Mouse (Mus musculus): Measurements from ENCODE around the gene Gm20388. TPM values are rescaled to one million over a fixed set of nuclear protein-coding genes. Genes with fewer than 3 reads are reported as not detected.

The Gm20388 gene
- polyA plus RNA-seq, 1 experiment from 2014 or later: not detected

GRCm38 (mm10) chr8:120507290-120507689 lies 596.6 kb downstream of the Gm20388 start:
- Histone ChIP-seq H3K4me2 (ENCODE audit: low read length) (no peak overlapping the region), H3K4me3 (ENCODE audit: control insufficient read depth in 1 of 2, insufficient read depth in 1 of 2, low read depth in 1 of 2, low read length in 2 of 2) (no peak overlapping the region), H3K36me3 (ENCODE audit: control insufficient read depth, insufficient read depth, low read length) (no peaks in the 10 kb centered on the region; the same call in 1 of the 2 replicates), H3K4me1 (ENCODE audit: control insufficient read depth in 2 of 2, insufficient read depth in 2 of 2, low read length in 2 of 2) (peaks cover 60 to 90% of the 10 kb centered on the region in 2 experiments), H3K27ac (replicated peaks in 1 of 2; ENCODE audit: control insufficient read depth in 1 of 2, insufficient read depth in 1 of 2, low read depth in 2 of 2, low read length in 2 of 2) (no peak overlapping the region), H3K9ac (ENCODE audit: low read length) (no peak overlapping the region), H3K27me3 (ENCODE audit: control insufficient read depth, insufficient read depth, low read length) (no peaks in the 10 kb centered on the region), H3K9me3 (ENCODE audit: control insufficient read depth, low read length) (no peaks in the 10 kb centered on the region)
- 87% methylated on average over 9 of the region's 9 CpGs for WGBS
- no peak for ATAC-seq (ENCODE audit: insufficient number of reproducible peaks, insufficient read depth, low FRiP score, low read depth)

- 4% methylated on average over 21 of the region's 21 CpGs for WGBS
- peak overlapping the region; percentile 48 for H3K9ac ChIP-seq (ENCODE audit: low read length)
- peak overlapping the region; percentile 56 for H3K4me2 ChIP-seq (ENCODE audit: low read length)
- no peaks in the 10 kb centered on the region; the same call in 1 of the 2 replicates for H3K36me3 ChIP-seq (ENCODE audit: control insufficient read depth, insufficient read depth, low read length)
- ATAC-seq (ENCODE audit: insufficient number of reproducible peaks, insufficient read depth, low FRiP score, low read depth): no peak
- peak overlapping the region; percentile 4 to 11; a peak in 3 of 4 replicates for H3K4me3 ChIP-seq (ENCODE audit: control insufficient read depth in 1 of 2, insufficient read depth in 1 of 2, low read depth in 1 of 2, low read length in 2 of 2)
- peak overlapping the region; percentile 25 to 26 for H3K27ac ChIP-seq (replicated peaks in 1 of 2; ENCODE audit: control insufficient read depth in 1 of 2, insufficient read depth in 1 of 2, low read depth in 2 of 2, low read length in 2 of 2)
- no peaks in the 10 kb centered on the region for H3K9me3 ChIP-seq (ENCODE audit: control insufficient read depth, low read length)
- H3K4me1 ChIP-seq (ENCODE audit: control insufficient read depth in 2 of 2, insufficient read depth in 2 of 2, low read length in 2 of 2): peaks cover 65 to 85% of the 10 kb centered on the region in 2 experiments
- no peaks in the 10 kb centered on the region for H3K27me3 ChIP-seq (ENCODE audit: control insufficient read depth, insufficient read depth, low read length)
Measured at GRCm38 (mm10) chr8:120509136-120510034, 598.7 kb downstream of the Gm20388 start.

- Histone ChIP-seq H3K9ac (ENCODE audit: low read length) (peak overlapping the region; percentile 48; the same call in 1 of the 2 replicates), H3K4me3 (ENCODE audit: control insufficient read depth in 1 of 2, insufficient read depth in 1 of 2, low read depth in 1 of 2, low read length in 2 of 2) (peak overlapping the region in 1 of 2 experiments; percentile 11; a peak in 1 of 4 replicates), H3K4me1 (ENCODE audit: control insufficient read depth in 2 of 2, insufficient read depth in 2 of 2, low read length in 2 of 2) (peaks cover 60 to 80% of the 10 kb centered on the region in 2 experiments), H3K36me3 (ENCODE audit: control insufficient read depth, insufficient read depth, low read length) (no peaks in the 10 kb centered on the region; the same call in 1 of the 2 replicates), H3K9me3 (ENCODE audit: control insufficient read depth, low read length) (no peaks in the 10 kb centered on the region), H3K27me3 (ENCODE audit: control insufficient read depth, insufficient read depth, low read length) (no peaks in the 10 kb centered on the region), H3K4me2 (ENCODE audit: low read length) (peak overlapping the region; percentile 56), H3K27ac (replicated peaks in 1 of 2; ENCODE audit: control insufficient read depth in 1 of 2, insufficient read depth in 1 of 2, low read depth in 2 of 2, low read length in 2 of 2) (peak overlapping the region; percentile 25 to 26; a peak in 3 of 4 replicates)
- 6% methylated on average over 5 of the region's 6 CpGs for WGBS
- ATAC-seq (ENCODE audit: insufficient number of reproducible peaks, insufficient read depth, low FRiP score, low read depth): no peak
Measured at GRCm38 (mm10) chr8:120510035-120510416, 599.4 kb downstream of the Gm20388 start.

GRCm38 (mm10) chr8:120510863-120511457 lies 600.3 kb downstream of the Gm20388 start:
- Histone ChIP-seq H3K4me1 (ENCODE audit: control insufficient read depth in 2 of 2, insufficient read depth in 2 of 2, low read length in 2 of 2) (peaks cover 58 to 80% of the 10 kb centered on the region in 2 experiments), H3K4me2 (ENCODE audit: low read length) (peak overlapping the region; percentile 16; the same call in 1 of the 2 replicates), H3K9me3 (ENCODE audit: control insufficient read depth, low read length) (no peaks in the 10 kb centered on the region), H3K4me3 (ENCODE audit: control insufficient read depth in 1 of 2, insufficient read depth in 1 of 2, low read depth in 1 of 2, low read length in 2 of 2) (no peak overlapping the region), H3K27ac (replicated peaks in 1 of 2; ENCODE audit: control insufficient read depth in 1 of 2, insufficient read depth in 1 of 2, low read depth in 2 of 2, low read length in 2 of 2) (peak overlapping the region; percentile 41 to 67; a peak in 3 of 4 replicates), H3K9ac (ENCODE audit: low read length) (peak overlapping the region; percentile 59), H3K36me3 (ENCODE audit: control insufficient read depth, insufficient read depth, low read length) (no peaks in the 10 kb centered on the region; the same call in 1 of the 2 replicates), H3K27me3 (ENCODE audit: control insufficient read depth, insufficient read depth, low read length) (no peaks in the 10 kb centered on the region)
- 15% methylated on average over 5 of the region's 5 CpGs for WGBS
- ATAC-seq (ENCODE audit: insufficient number of reproducible peaks, insufficient read depth, low FRiP score, low read depth): 0 out of 2 replicates have a peak, but pooled peaks have one; percentile 6

GRCm38 (mm10) chr8:120511737-120512136 lies 601.1 kb downstream of the Gm20388 start:
- H3K9me3 ChIP-seq (ENCODE audit: control insufficient read depth, low read length): no peaks in the 10 kb centered on the region
- H3K27me3 ChIP-seq (ENCODE audit: control insufficient read depth, insufficient read depth, low read length): no peaks in the 10 kb centered on the region
- no peaks in the 10 kb centered on the region for H3K36me3 ChIP-seq (ENCODE audit: control insufficient read depth, insufficient read depth, low read length)
- no peak overlapping the region for H3K4me3 ChIP-seq (ENCODE audit: control insufficient read depth in 1 of 2, insufficient read depth in 1 of 2, low read depth in 1 of 2, low read length in 2 of 2)
- H3K9ac ChIP-seq (ENCODE audit: low read length): peak overlapping the region; percentile 59
- H3K27ac ChIP-seq (replicated peaks in 1 of 2; ENCODE audit: control insufficient read depth in 1 of 2, insufficient read depth in 1 of 2, low read depth in 2 of 2, low read length in 2 of 2): peak overlapping the region; percentile 41 to 67; a peak in 3 of 4 replicates
- H3K4me1 ChIP-seq (ENCODE audit: control insufficient read depth in 2 of 2, insufficient read depth in 2 of 2, low read length in 2 of 2): peaks cover 60 to 80% of the 10 kb centered on the region in 2 experiments
- H3K4me2 ChIP-seq (ENCODE audit: low read length): 0 out of 2 replicates have a peak overlapping the region, but pooled peaks have one; percentile 16
- ATAC-seq (ENCODE audit: insufficient number of reproducible peaks, insufficient read depth, low FRiP score, low read depth): no peak
- 37% methylated on average over 8 of the region's 8 CpGs for WGBS

GRCm38 (mm10) chr8:120512326-120512725 lies 601.7 kb downstream of the Gm20388 start:
- H3K4me2 ChIP-seq (ENCODE audit: low read length): no peak overlapping the region
- H3K36me3 ChIP-seq (ENCODE audit: control insufficient read depth, insufficient read depth, low read length): no peaks in the 10 kb centered on the region
- H3K27ac ChIP-seq (replicated peaks in 1 of 2; ENCODE audit: control insufficient read depth in 1 of 2, insufficient read depth in 1 of 2, low read depth in 2 of 2, low read length in 2 of 2): peak overlapping the region in 1 of 2 experiments; percentile 35; a peak in 1 of 4 replicates
- H3K9me3 ChIP-seq (ENCODE audit: control insufficient read depth, low read length): no peaks in the 10 kb centered on the region
- 60% methylated on average over 11 of the region's 11 CpGs for WGBS
- peak overlapping the region; percentile 59; the same call in 1 of the 2 replicates for H3K9ac ChIP-seq (ENCODE audit: low read length)
- peaks cover 64 to 85% of the 10 kb centered on the region in 2 experiments for H3K4me1 ChIP-seq (ENCODE audit: control insufficient read depth in 2 of 2, insufficient read depth in 2 of 2, low read length in 2 of 2)
- no peak overlapping the region for H3K4me3 ChIP-seq (ENCODE audit: control insufficient read depth in 1 of 2, insufficient read depth in 1 of 2, low read depth in 1 of 2, low read length in 2 of 2)
- ATAC-seq (ENCODE audit: insufficient number of reproducible peaks, insufficient read depth, low FRiP score, low read depth): no peak
- H3K27me3 ChIP-seq (ENCODE audit: control insufficient read depth, insufficient read depth, low read length): no peaks in the 10 kb centered on the region

- no peak for ATAC-seq (ENCODE audit: insufficient number of reproducible peaks, insufficient read depth, low FRiP score, low read depth)
- H3K4me1 ChIP-seq (ENCODE audit: control insufficient read depth in 2 of 2, insufficient read depth in 2 of 2, low read length in 2 of 2): peaks cover 70 to 88% of the 10 kb centered on the region in 2 experiments
- 64% methylated on average over 6 of the region's 6 CpGs for WGBS
Measured at GRCm38 (mm10) chr8:120513145-120513544, 602.5 kb downstream of the Gm20388 start.

More at GRCm38 (mm10) chr8:120513145-120513544, 602.5 kb downstream of the Gm20388 start:
- Histone ChIP-seq H3K27ac (replicated peaks in 1 of 2; ENCODE audit: control insufficient read depth in 1 of 2, insufficient read depth in 1 of 2, low read depth in 2 of 2, low read length in 2 of 2) (no peak overlapping the region), H3K36me3 (ENCODE audit: control insufficient read depth, insufficient read depth, low read length) (no peaks in the 10 kb centered on the region), H3K4me2 (ENCODE audit: low read length) (no peak overlapping the region), H3K27me3 (ENCODE audit: control insufficient read depth, insufficient read depth, low read length) (no peaks in the 10 kb centered on the region), H3K9ac (ENCODE audit: low read length) (no peak overlapping the region), H3K9me3 (ENCODE audit: control insufficient read depth, low read length) (no peaks in the 10 kb centered on the region), H3K4me3 (ENCODE audit: control insufficient read depth in 1 of 2, insufficient read depth in 1 of 2, low read depth in 1 of 2, low read length in 2 of 2) (no peak overlapping the region)

All from heart, embryonic 14.5 days (tissue).